Comparison of ENCODE assay signal across 18 mouse cellular contexts in genomic region chr9:119086451-119086850, GRCm38 (mm10). TPM values are rescaled to one million over a fixed set of nuclear protein-coding genes. Genes with fewer than 3 reads are reported as not detected.
DNase-seq lines count a peak whose midpoint lies in the region; ATAC-seq and TF ChIP-seq lines count a peak whose summit lies in the region.
"Had no signal": no experiment of that assay in that cellular context is flagged by ENCODE, and none has a peak within 500 bp of the region (broad histone marks: within the 10 kb centered on the region; RNA-seq: fewer than 3 reads in every experiment).

No protein-coding gene starts in this region.

- peaks cover 3% of the 10 kb centered on the region; the same call in 1 of the 2 replicates for H3K36me3 ChIP-seq in heart, embryonic 10.5 days
- peaks cover 12% of the 10 kb centered on the region; the same call in 1 of the 2 replicates for H3K36me3 ChIP-seq in hindbrain, embryonic 10.5 days
- H3K36me3 ChIP-seq in hindbrain, embryonic 14.5 days (replicated peaks; ENCODE audit: control insufficient read depth, insufficient read depth) = no peaks in the 10 kb centered on the region
- no peaks in the 10 kb centered on the region for H3K36me3 ChIP-seq in stomach, embryonic 16.5 days (ENCODE audit: control insufficient read depth, insufficient read depth, low read length)
- no peaks in the 10 kb centered on the region for H3K36me3 ChIP-seq in stomach, postnatal 0 days (ENCODE audit: control insufficient read depth, insufficient read depth, low read length)
- H3K36me3 ChIP-seq: liver, embryonic 15.5 days; midbrain, embryonic 15.5 days had no signal

- no peaks in the 10 kb centered on the region for H3K9me3 ChIP-seq in heart, embryonic 10.5 days
- no peaks in the 10 kb centered on the region for H3K9me3 ChIP-seq in hindbrain, embryonic 10.5 days
- no peaks in the 10 kb centered on the region for H3K9me3 ChIP-seq in hindbrain, embryonic 14.5 days (ENCODE audit: control insufficient read depth, low read length)
- H3K9me3 ChIP-seq in stomach, embryonic 16.5 days (replicated peaks; ENCODE audit: control insufficient read depth, low read length) = no peaks in the 10 kb centered on the region
- no peaks in the 10 kb centered on the region for H3K9me3 ChIP-seq in stomach, postnatal 0 days (ENCODE audit: control insufficient read depth, low read length)
- H3K9me3 ChIP-seq: forebrain, embryonic 13.5 days; limb, embryonic 12.5 days; liver, embryonic 15.5 days; midbrain, embryonic 15.5 days had no signal

- H3K4me1 ChIP-seq in heart, embryonic 10.5 days = peaks cover 66% of the 10 kb centered on the region
- H3K4me1 ChIP-seq in hindbrain, embryonic 10.5 days (replicated peaks) = peaks cover 80% of the 10 kb centered on the region
- peaks cover 19% of the 10 kb centered on the region for H3K4me1 ChIP-seq in hindbrain, embryonic 14.5 days (replicated peaks; ENCODE audit: control insufficient read depth, insufficient read depth, low read length)
- peaks cover 44% of the 10 kb centered on the region for H3K4me1 ChIP-seq in stomach, embryonic 16.5 days (ENCODE audit: control insufficient read depth, insufficient read depth, low read length)
- peaks cover 6% of the 10 kb centered on the region; the same call in 1 of the 2 replicates for H3K4me1 ChIP-seq in stomach, postnatal 0 days (replicated peaks; ENCODE audit: control insufficient read depth, insufficient read depth)

- no peak for ATAC-seq in hindbrain, embryonic 14.5 days (ENCODE audit: low FRiP score)
- no peak for ATAC-seq in stomach, embryonic 16.5 days (ENCODE audit: insufficient read depth, low FRiP score)
- ATAC-seq in stomach, postnatal 0 days (ENCODE audit: low FRiP score, low TSS enrichment) = no peak
- ATAC-seq: forebrain, embryonic 13.5 days; lung, postnatal 0 days; midbrain, embryonic 15.5 days had no signal

- H3K9ac ChIP-seq in hindbrain, embryonic 14.5 days = no peak overlapping the region
- H3K9ac ChIP-seq in stomach, embryonic 16.5 days (ENCODE audit: low read length) = no peak overlapping the region
- no peak overlapping the region for H3K9ac ChIP-seq in stomach, postnatal 0 days (ENCODE audit: low read length)
- H3K9ac ChIP-seq: forebrain, embryonic 13.5 days; limb, embryonic 12.5 days; liver, embryonic 15.5 days; midbrain, embryonic 15.5 days had no signal

- H3K27ac ChIP-seq in heart, embryonic 10.5 days = peak overlapping the region; percentile 67; the same call in 1 of the 2 replicates
- H3K27ac ChIP-seq in hindbrain, embryonic 10.5 days = peak overlapping the region; percentile 42; the same call in 1 of the 2 replicates
- H3K27ac ChIP-seq in hindbrain, embryonic 14.5 days = no peak overlapping the region
- H3K27ac ChIP-seq in stomach, embryonic 16.5 days (ENCODE audit: low read length) = no peak overlapping the region
- no peak overlapping the region for H3K27ac ChIP-seq in stomach, postnatal 0 days (replicated peaks)
- H3K27ac ChIP-seq: forebrain, embryonic 13.5 days; limb, embryonic 12.5 days; liver, embryonic 15.5 days; midbrain, embryonic 15.5 days had no signal

- TF ChIP-seq CTCF in stomach, postnatal 0 days (IDR thresholded peaks at IDR 0.05; ENCODE audit: low read depth) = no peak

- no peak for TF ChIP-seq EP300 in stomach, postnatal 0 days (optimal IDR thresholded peaks at IDR 0.05)

- H3K4me3 ChIP-seq in heart, embryonic 10.5 days = 0 out of 2 replicates have a peak overlapping the region, but pooled peaks have one; percentile 5
- H3K4me3 ChIP-seq in hindbrain, embryonic 10.5 days = no peak overlapping the region
- H3K4me3 ChIP-seq in hindbrain, embryonic 14.5 days (replicated peaks; ENCODE audit: low read length) = no peak overlapping the region
- H3K4me3 ChIP-seq in stomach, embryonic 16.5 days (replicated peaks; ENCODE audit: low read length) = no peak overlapping the region
- no peak overlapping the region for H3K4me3 ChIP-seq in stomach, postnatal 0 days (ENCODE audit: low read depth, low read length)
- H3K4me3 ChIP-seq: forebrain, embryonic 13.5 days; limb, embryonic 12.5 days; liver, embryonic 15.5 days; midbrain, embryonic 15.5 days had no signal

- 26% methylated on average over 1 of the region's 1 CpGs for WGBS in heart, embryonic 10.5 days
- WGBS in hindbrain, embryonic 10.5 days = 52% methylated on average over 1 of the region's 1 CpGs
- WGBS in hindbrain, embryonic 14.5 days = 23% methylated on average over 1 of the region's 1 CpGs
- WGBS in stomach, embryonic 16.5 days = 30% methylated on average over 1 of the region's 1 CpGs
- WGBS in stomach, postnatal 0 days = 11% methylated on average over 1 of the region's 1 CpGs

- H3K4me2 ChIP-seq in hindbrain, embryonic 14.5 days (replicated peaks) = no peak overlapping the region
- H3K4me2 ChIP-seq in stomach, embryonic 16.5 days (ENCODE audit: low read depth, low read length) = 0 out of 2 replicates have a peak overlapping the region, but pooled peaks have one; percentile 9
- no peak overlapping the region for H3K4me2 ChIP-seq in stomach, postnatal 0 days (replicated peaks; ENCODE audit: low read depth)
- H3K4me2 ChIP-seq: forebrain, embryonic 13.5 days; limb, embryonic 12.5 days; liver, embryonic 15.5 days; midbrain, embryonic 15.5 days had no signal

- H3K27me3 ChIP-seq in heart, embryonic 10.5 days (ENCODE audit: insufficient read depth, poor library complexity, severe bottlenecking) = peaks cover 18% of the 10 kb centered on the region
- H3K27me3 ChIP-seq in hindbrain, embryonic 10.5 days (ENCODE audit: insufficient read depth, poor library complexity, severe bottlenecking) = peaks cover 25% of the 10 kb centered on the region
- H3K27me3 ChIP-seq in hindbrain, embryonic 14.5 days (ENCODE audit: control insufficient read depth, insufficient read depth, low read length) = no peaks in the 10 kb centered on the region
- H3K27me3 ChIP-seq in stomach, embryonic 16.5 days (ENCODE audit: control insufficient read depth, insufficient read depth, low read length) = no peaks in the 10 kb centered on the region
- H3K27me3 ChIP-seq in stomach, postnatal 0 days (ENCODE audit: control insufficient read depth, insufficient read depth, low read length) = no peaks in the 10 kb centered on the region

- DNase-seq in heart, embryonic 10.5 days (ENCODE audit: low spot score) = no peak
- DNase-seq in heart, adult 11 months = no peak
- DNase-seq in hindbrain, embryonic 10.5 days (ENCODE audit: low spot score) = no peak
- no peak for DNase-seq in hindbrain, embryonic 14.5 days (ENCODE audit: low spot score)
- DNase-seq in stomach, postnatal 0 days (ENCODE audit: low spot score) = no peak
- no peak for DNase-seq in thymus, postnatal 10 days (ENCODE audit: low spot score in 2 of 2)
- DNase-seq in kidney, postnatal 36 days = no peak
- DNase-seq: adrenal gland, adult 8-10 months; cerebellum, postnatal 25 days; kidney, adult 9 months; right cerebral cortex, postnatal 14 days; thymus, postnatal 4 days had no signal

RNA-seq across cellular contexts. Expression of gene Plcd1, which starts 6.9 kb away (rescaled TPM):
- polyA plus RNA-seq in heart, embryonic 10.5 days (2016; fragmentation: Nextera tagmentation; extraction: Ambion mirVana) = 18.6 and 19.5 TPM in 2 replicates
- 30.8 and 31.8 TPM in 2 replicates for polyA plus RNA-seq in hindbrain, embryonic 10.5 days (2016; fragmentation: Nextera tagmentation; extraction: Ambion mirVana)
- polyA plus RNA-seq in hindbrain, embryonic 14.5 days (2014; fragmentation: Nextera tagmentation; extraction: Ambion mirVana) = 15.9 and 16.7 TPM in 2 replicates
- polyA plus RNA-seq in stomach, embryonic 16.5 days (2015; fragmentation: Nextera tagmentation; extraction: Ambion mirVana) = 75.9 and 92.4 TPM in 2 replicates
- 35.3 and 39.2 TPM in 2 replicates for polyA plus RNA-seq in stomach, postnatal 0 days (2015; fragmentation: Nextera tagmentation; extraction: Ambion mirVana)

RNA-seq across cellular contexts. Expression of gene Dlec1, which starts 15.8 kb away (rescaled TPM):
- 0.87 and 1.2 TPM in 2 replicates for polyA plus RNA-seq in heart, embryonic 10.5 days (2016; fragmentation: Nextera tagmentation; extraction: Ambion mirVana)
- polyA plus RNA-seq in hindbrain, embryonic 10.5 days (2016; fragmentation: Nextera tagmentation; extraction: Ambion mirVana) = 1.6 and 1.8 TPM in 2 replicates
- polyA plus RNA-seq in hindbrain, embryonic 14.5 days (2014; fragmentation: Nextera tagmentation; extraction: Ambion mirVana) = 1.3 and 1.7 TPM in 2 replicates
- 0.71 and 0.77 TPM in 2 replicates for polyA plus RNA-seq in stomach, embryonic 16.5 days (2015; fragmentation: Nextera tagmentation; extraction: Ambion mirVana)
- 0.18 TPM in 2 replicates for polyA plus RNA-seq in stomach, postnatal 0 days (2015; fragmentation: Nextera tagmentation; extraction: Ambion mirVana)
- polyA plus RNA-seq: liver, embryonic 15.5 days had no signal

RNA-seq across cellular contexts. Expression of gene Vill, which starts 33.9 kb away (rescaled TPM):
- polyA plus RNA-seq in heart, embryonic 10.5 days (2016; fragmentation: Nextera tagmentation; extraction: Ambion mirVana) = 19.1 and 23.1 TPM in 2 replicates
- 15.8 and 16.1 TPM in 2 replicates for polyA plus RNA-seq in hindbrain, embryonic 10.5 days (2016; fragmentation: Nextera tagmentation; extraction: Ambion mirVana)
- 3.1 and 4.4 TPM in 2 replicates for polyA plus RNA-seq in hindbrain, embryonic 14.5 days (2014; fragmentation: Nextera tagmentation; extraction: Ambion mirVana)
- 43.0 and 52.7 TPM in 2 replicates for polyA plus RNA-seq in stomach, embryonic 16.5 days (2015; fragmentation: Nextera tagmentation; extraction: Ambion mirVana)
- polyA plus RNA-seq in stomach, postnatal 0 days (2015; fragmentation: Nextera tagmentation; extraction: Ambion mirVana) = 55.0 and 61.3 TPM in 2 replicates

Comparison
In these comparisons a context has a peak if more than half of its experiments do, and no peak if none do; other contexts are left out.
1. H3K27ac ChIP-seq: peak in heart, embryonic 10.5 days (single experiment) and hindbrain, embryonic 10.5 days (single experiment); none in hindbrain, embryonic 14.5 days (single experiment), stomach, embryonic 16.5 days (single experiment) and stomach, postnatal 0 days (single experiment).